Mouse (Mus musculus): ENCODE data around the gene Ddi1. TPM values are rescaled to one million over a fixed set of nuclear protein-coding genes. Genes with fewer than 3 reads are reported as not detected.

Gene Ddi1
- polyA plus RNA-seq (2015; fragmentation: Nextera tagmentation; extraction: Ambion mirVana) = 0.02 TPM in 1 of 2 replicates, not detected in the other

GRCm38 (mm10) chr9:6269796-6270280 is at the start of gene Ddi1:
TSS of gene Ddi1 (minus strand) at chr9:6269846.
- whole genome bisulfite sequencing (ENCODE audit: insufficient replicate concordance) = 61% methylated on average over 1 of the region's 1 CpGs
- Histone ChIP-seq H3K36me3 (no peaks in the 10 kb centered on the region), H3K9ac (no peak within 1 kb of the TSS), H3K4me2 (no peak within 1 kb of the TSS), H3K4me3 (replicated peaks) (no peak within 1 kb of the TSS), H3K4me1 (replicated peaks) (no peaks in the 10 kb centered on the region), H3K27me3 (no peaks in the 10 kb centered on the region), H3K27ac (no peak within 1 kb of the TSS), H3K9me3 (replicated peaks) (no peaks in the 10 kb centered on the region)
- DNase-seq = no peak
- ATAC-seq (ENCODE audit: low read depth) = no peak

- H3K9me3 ChIP-seq (replicated peaks) = no peaks in the 10 kb centered on the region
- no peak overlapping the region for H3K4me2 ChIP-seq
- no peaks in the 10 kb centered on the region for H3K36me3 ChIP-seq
- no peak overlapping the region for H3K4me3 ChIP-seq (replicated peaks)
- DNase-seq (no peak), ATAC-seq (ENCODE audit: low read depth) (no peak)
- no peaks in the 10 kb centered on the region for H3K4me1 ChIP-seq (replicated peaks)
- no peak overlapping the region for H3K27ac ChIP-seq
- no peak overlapping the region for H3K9ac ChIP-seq
- H3K27me3 ChIP-seq = no peaks in the 10 kb centered on the region
- 67% methylated on average over 1 of the region's 1 CpGs for WGBS (ENCODE audit: insufficient replicate concordance)
These were observed 47.5 kb upstream of the Ddi1 start for GRCm38 (mm10) chr9:6317114-6317513.

DNA sequence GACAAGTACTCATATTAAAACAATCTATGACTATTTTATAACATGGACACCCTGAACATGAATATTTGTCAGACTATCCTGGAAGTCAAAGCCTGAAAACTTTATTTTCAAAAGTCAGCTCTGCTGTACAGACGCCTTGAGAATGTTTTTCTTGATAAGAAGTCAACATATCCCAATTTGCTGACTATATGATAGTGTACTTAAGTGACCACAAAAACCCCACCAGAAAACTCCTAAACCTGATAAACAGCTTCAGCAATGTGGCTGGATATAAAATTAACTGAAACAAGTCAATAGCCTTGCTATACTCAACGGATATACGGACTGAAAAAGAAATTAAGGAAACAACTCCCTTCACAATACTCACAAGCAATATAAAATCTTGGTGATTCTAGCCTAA is 36.2 kb upstream of the Ddi1 start:
- 37% methylated on average over 3 of the region's 3 CpGs for WGBS (ENCODE audit: insufficient replicate concordance)
- H3K4me3 ChIP-seq (replicated peaks) = no peak overlapping the region
- 0 out of 2 replicates have a peak, but pooled peaks cover 3% of the 10 kb centered on the region for H3K4me1 ChIP-seq (replicated peaks)
- H3K9ac ChIP-seq = no peak overlapping the region
- DNase-seq (no peak), ATAC-seq (ENCODE audit: low read depth) (peak; percentile 78)
- H3K4me2 ChIP-seq = no peak overlapping the region
- no peaks in the 10 kb centered on the region for H3K36me3 ChIP-seq
- 0 out of 2 replicates have a peak, but pooled peaks cover 3% of the 10 kb centered on the region for H3K9me3 ChIP-seq (replicated peaks)
- H3K27me3 ChIP-seq = no peaks in the 10 kb centered on the region
- H3K27ac ChIP-seq = no peak overlapping the region

- no peak overlapping the region for H3K4me2 ChIP-seq
- ATAC-seq (ENCODE audit: low read depth) (no peak), DNase-seq (no peak)
- H3K4me1 ChIP-seq (replicated peaks) = 0 out of 2 replicates have a peak, but pooled peaks cover 3% of the 10 kb centered on the region
- 65% methylated on average over 3 of the region's 3 CpGs for WGBS (ENCODE audit: insufficient replicate concordance)
- no peaks in the 10 kb centered on the region for H3K9me3 ChIP-seq (replicated peaks)
- no peak overlapping the region for H3K27ac ChIP-seq
- no peak overlapping the region for H3K9ac ChIP-seq
- no peaks in the 10 kb centered on the region for H3K36me3 ChIP-seq
- no peak overlapping the region for H3K4me3 ChIP-seq (replicated peaks)
- no peaks in the 10 kb centered on the region for H3K27me3 ChIP-seq
These were observed 34.9 kb upstream of the Ddi1 start for GRCm38 (mm10) chr9:6304590-6304989.

GRCm38 (mm10) chr9:6302050-6302449 is 32.4 kb upstream of the Ddi1 start:
- Histone ChIP-seq H3K27ac (no peak overlapping the region), H3K4me2 (no peak overlapping the region), H3K4me1 (replicated peaks) (0 out of 2 replicates have a peak, but pooled peaks cover 3% of the 10 kb centered on the region), H3K27me3 (no peaks in the 10 kb centered on the region), H3K9me3 (replicated peaks) (no peaks in the 10 kb centered on the region), H3K9ac (no peak overlapping the region), H3K36me3 (no peaks in the 10 kb centered on the region), H3K4me3 (replicated peaks) (no peak overlapping the region)
- ATAC-seq (ENCODE audit: low read depth) (no peak), DNase-seq (no peak)
- 54% methylated on average over 3 of the region's 3 CpGs for WGBS (ENCODE audit: insufficient replicate concordance)

DNA sequence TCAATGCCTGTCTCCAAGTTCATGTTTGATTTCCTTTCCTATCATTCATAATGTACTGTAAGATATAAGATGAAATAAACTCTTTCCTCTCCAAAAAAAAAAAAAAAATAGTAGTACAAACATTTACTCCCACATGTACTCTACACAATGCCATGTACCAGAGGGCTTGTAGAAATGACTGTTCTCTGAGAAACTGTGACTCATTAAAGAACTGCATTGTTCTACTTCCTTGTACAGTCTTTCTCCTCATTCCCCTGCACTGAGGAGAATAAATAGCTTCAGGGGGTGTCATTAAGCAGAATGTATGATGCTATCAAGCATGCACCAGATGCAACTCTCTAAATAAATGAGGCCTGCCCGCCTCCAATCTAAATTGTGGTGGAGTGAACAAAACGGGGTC is 28.9 kb upstream of the Ddi1 start:
- 51% methylated on average over 2 of the region's 2 CpGs for WGBS (ENCODE audit: insufficient replicate concordance)
- Histone ChIP-seq H3K4me1 (replicated peaks) (no peaks in the 10 kb centered on the region), H3K27ac (no peak overlapping the region), H3K4me3 (replicated peaks) (no peak overlapping the region), H3K9me3 (replicated peaks) (no peaks in the 10 kb centered on the region), H3K36me3 (no peaks in the 10 kb centered on the region), H3K4me2 (no peak overlapping the region), H3K9ac (no peak overlapping the region), H3K27me3 (no peaks in the 10 kb centered on the region)
- ATAC-seq (ENCODE audit: low read depth) (no peak), DNase-seq (no peak)

DNA sequence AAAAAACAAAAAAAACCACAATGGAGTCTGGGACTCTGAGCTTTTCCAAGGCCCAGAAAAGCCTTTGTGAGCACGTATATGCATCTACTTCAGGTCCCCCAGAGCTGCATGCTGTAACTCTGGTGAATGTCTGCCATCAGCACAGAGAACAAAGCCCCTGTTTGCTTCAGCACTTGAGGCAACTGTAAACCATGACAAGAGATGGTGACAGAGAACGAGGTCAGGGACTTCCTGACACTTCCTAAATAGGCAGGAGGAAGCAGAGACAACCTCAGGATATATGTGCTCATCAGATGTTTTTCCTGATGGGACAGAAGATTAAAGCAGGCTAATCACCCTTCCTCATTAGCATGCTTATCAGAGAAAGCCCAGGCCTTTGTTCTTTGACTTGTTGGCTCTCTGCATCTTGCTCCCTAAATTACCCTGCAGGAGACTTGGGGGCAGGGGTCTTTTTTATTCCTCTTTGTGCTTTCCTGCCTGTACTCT is 19.6 kb upstream of the Ddi1 start:
- Histone ChIP-seq H3K36me3 (no peaks in the 10 kb centered on the region), H3K4me1 (replicated peaks) (no peaks in the 10 kb centered on the region), H3K4me2 (no peak overlapping the region), H3K9ac (no peak overlapping the region), H3K27me3 (no peaks in the 10 kb centered on the region), H3K4me3 (replicated peaks) (no peak overlapping the region), H3K27ac (no peak overlapping the region), H3K9me3 (replicated peaks) (no peaks in the 10 kb centered on the region)
- 12% methylated on average over 2 of the region's 2 CpGs for WGBS (ENCODE audit: insufficient replicate concordance)
- ATAC-seq (ENCODE audit: low read depth) (no peak), DNase-seq (no peak)

- Histone ChIP-seq H3K9ac (no peak overlapping the region), H3K36me3 (no peaks in the 10 kb centered on the region), H3K4me2 (no peak overlapping the region), H3K27me3 (no peaks in the 10 kb centered on the region), H3K9me3 (replicated peaks) (no peaks in the 10 kb centered on the region), H3K4me1 (replicated peaks) (no peaks in the 10 kb centered on the region), H3K4me3 (replicated peaks) (no peak overlapping the region), H3K27ac (no peak overlapping the region)
- ATAC-seq (ENCODE audit: low read depth) = no peak
- no peak for DNase-seq
- 43% methylated on average over 1 of the region's 1 CpGs for WGBS (ENCODE audit: insufficient replicate concordance)
These were observed 17.1 kb upstream of the Ddi1 start for GRCm38 (mm10) chr9:6286770-6287169.

DNA sequence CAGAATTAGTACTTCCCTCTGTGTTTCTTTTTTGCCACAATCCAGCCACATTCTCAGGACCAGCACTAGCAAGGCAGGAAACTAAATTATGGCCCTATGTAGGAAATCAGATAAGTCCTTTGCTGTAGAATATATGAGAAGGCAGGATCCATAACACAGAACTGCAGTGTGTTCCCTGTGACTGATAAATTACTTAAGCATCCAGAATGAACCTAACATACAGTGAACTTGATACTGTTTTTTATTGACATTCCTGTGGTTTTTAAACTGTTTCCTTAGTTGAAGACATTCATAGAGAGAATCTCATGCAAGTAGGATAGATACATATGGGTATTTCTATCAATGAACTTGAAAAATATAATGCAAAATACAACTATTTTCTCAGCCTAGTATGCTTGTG is 7.9 kb upstream of the Ddi1 start:
- H3K27ac ChIP-seq = no peak overlapping the region
- no peak overlapping the region for H3K9ac ChIP-seq
- H3K4me2 ChIP-seq = no peak overlapping the region
- no peaks in the 10 kb centered on the region for H3K36me3 ChIP-seq
- no peak overlapping the region for H3K4me3 ChIP-seq (replicated peaks)
- no peaks in the 10 kb centered on the region for H3K4me1 ChIP-seq (replicated peaks)
- no peaks in the 10 kb centered on the region for H3K9me3 ChIP-seq (replicated peaks)
- no peak for ATAC-seq (ENCODE audit: low read depth)
- no peaks in the 10 kb centered on the region for H3K27me3 ChIP-seq
- no peak for DNase-seq

GRCm38 (mm10) chr9:6276395-6276794 is 6.7 kb upstream of the Ddi1 start:
- Histone ChIP-seq H3K4me1 (replicated peaks) (no peaks in the 10 kb centered on the region), H3K9me3 (replicated peaks) (no peaks in the 10 kb centered on the region), H3K27me3 (no peaks in the 10 kb centered on the region), H3K27ac (no peak overlapping the region), H3K36me3 (no peaks in the 10 kb centered on the region), H3K4me3 (replicated peaks) (no peak overlapping the region), H3K4me2 (no peak overlapping the region), H3K9ac (no peak overlapping the region)
- ATAC-seq (ENCODE audit: low read depth) (no peak), DNase-seq (no peak)
- 68% methylated on average over 1 of the region's 1 CpGs for WGBS (ENCODE audit: insufficient replicate concordance)

GRCm38 (mm10) chr9:6264820-6265219 is 4.8 kb downstream of the Ddi1 start:
- Histone ChIP-seq H3K27ac (no peak overlapping the region), H3K9ac (no peak overlapping the region), H3K4me3 (replicated peaks) (no peak overlapping the region), H3K4me1 (replicated peaks) (no peaks in the 10 kb centered on the region), H3K36me3 (no peaks in the 10 kb centered on the region), H3K27me3 (no peaks in the 10 kb centered on the region), H3K4me2 (no peak overlapping the region), H3K9me3 (replicated peaks) (no peaks in the 10 kb centered on the region)
- WGBS (ENCODE audit: insufficient replicate concordance) = 70% methylated on average over 2 of the region's 2 CpGs
- DNase-seq (no peak), ATAC-seq (ENCODE audit: low read depth) (no peak)

- Histone ChIP-seq H3K4me3 (replicated peaks) (no peak overlapping the region), H3K4me2 (no peak overlapping the region), H3K9ac (no peak overlapping the region), H3K9me3 (replicated peaks) (no peaks in the 10 kb centered on the region), H3K4me1 (replicated peaks) (no peaks in the 10 kb centered on the region), H3K27ac (no peak overlapping the region), H3K36me3 (no peaks in the 10 kb centered on the region), H3K27me3 (no peaks in the 10 kb centered on the region)
- ATAC-seq (ENCODE audit: low read depth) = no peak
- DNase-seq = no peak
These were observed 12.6 kb downstream of the Ddi1 start for GRCm38 (mm10) chr9:6257072-6257471.
